In the genomic region with DNA sequence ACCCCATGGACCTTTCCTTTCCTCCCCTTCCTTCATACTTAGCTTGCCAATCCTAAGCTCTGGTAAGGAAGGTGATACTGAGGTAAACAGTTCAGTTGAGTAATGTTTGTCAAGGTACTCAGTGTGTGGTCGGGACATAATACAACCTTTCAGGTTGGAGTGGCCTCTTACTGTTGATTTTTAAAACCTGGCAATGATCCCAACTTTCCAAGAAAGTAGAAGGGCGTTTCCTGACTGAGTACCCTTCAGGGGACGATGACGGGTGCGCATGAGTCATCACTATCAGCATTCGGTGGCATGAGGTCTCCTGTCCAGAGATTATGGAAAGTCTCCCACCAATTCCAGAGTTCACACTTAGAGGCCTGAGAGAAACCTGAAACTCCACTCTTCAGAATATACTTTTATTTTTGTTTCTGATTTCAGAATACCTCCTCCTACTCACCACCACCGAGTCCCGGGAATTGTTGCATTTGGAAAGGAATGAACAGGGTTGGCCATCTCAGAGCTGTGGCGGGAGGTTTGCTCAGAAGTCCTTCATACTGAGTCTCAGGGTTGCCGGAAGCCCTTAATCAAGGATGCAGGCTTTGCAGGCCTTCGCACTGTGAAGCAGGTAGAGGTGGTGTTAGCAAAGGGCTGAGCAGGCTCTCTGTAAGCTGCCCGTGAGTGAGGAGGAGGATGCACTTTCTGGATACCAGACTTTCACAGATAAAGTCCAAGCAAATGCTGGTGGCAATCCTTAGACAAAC, we compare ENCODE assay signal across 14 mouse cellular contexts. TPM values are rescaled to one million over a fixed set of nuclear protein-coding genes. Genes with fewer than 3 reads are reported as not detected.
DNase-seq lines count a peak whose midpoint lies in the region; ATAC-seq and TF ChIP-seq lines count a peak whose summit lies in the region.
"Had no signal": no experiment of that assay in that cellular context is flagged by ENCODE, and none has a peak within 500 bp of the region (broad histone marks: within the 10 kb centered on the region; RNA-seq: fewer than 3 reads in every experiment).

No protein-coding gene starts in this region.

- peak; percentile 63 for ATAC-seq in intestine, embryonic 15.5 days
- no peak; the same call in 1 of the 2 replicates for ATAC-seq in intestine, postnatal 0 days
- no peak for ATAC-seq in hindbrain, embryonic 16.5 days

- no peak overlapping the region for H3K4me2 ChIP-seq in intestine, embryonic 15.5 days (replicated peaks)
- no peak overlapping the region for H3K4me2 ChIP-seq in intestine, postnatal 0 days (replicated peaks; ENCODE audit: low read depth)
- H3K4me2 ChIP-seq in hindbrain, embryonic 16.5 days (ENCODE audit: low read length), result no peak overlapping the region

- 67% methylated on average over 12 of the region's 12 CpGs for WGBS in intestine, embryonic 15.5 days
- 53% methylated on average over 12 of the region's 12 CpGs for WGBS in intestine, postnatal 0 days
- WGBS in limb, embryonic 10.5 days, result 92% methylated on average over 12 of the region's 12 CpGs
- WGBS in hindbrain, embryonic 16.5 days, result 91% methylated on average over 12 of the region's 12 CpGs

- no peak for TF ChIP-seq CTCF in intestine, postnatal 0 days (IDR thresholded peaks at IDR 0.05; ENCODE audit: low read depth)

- no peak overlapping the region for H3K27ac ChIP-seq in intestine, embryonic 15.5 days
- H3K27ac ChIP-seq in intestine, postnatal 0 days (ENCODE audit: low read depth, low read length), result no peak overlapping the region
- no peak overlapping the region for H3K27ac ChIP-seq in limb, embryonic 10.5 days
- no peak overlapping the region for H3K27ac ChIP-seq in hindbrain, embryonic 16.5 days (ENCODE audit: low read depth, low read length)
- H3K27ac ChIP-seq: hindbrain, embryonic 10.5 days; kidney, postnatal 0 days had no signal

- no peaks in the 10 kb centered on the region for H3K4me1 ChIP-seq in intestine, embryonic 15.5 days (replicated peaks)
- no peaks in the 10 kb centered on the region for H3K4me1 ChIP-seq in intestine, postnatal 0 days (replicated peaks; ENCODE audit: control insufficient read depth, insufficient read depth, low read length)
- peaks cover under 1% of the 10 kb centered on the region for H3K4me1 ChIP-seq in limb, embryonic 10.5 days
- H3K4me1 ChIP-seq in hindbrain, embryonic 16.5 days (ENCODE audit: control insufficient read depth, insufficient read depth, low read depth, low read length), result no peaks in the 10 kb centered on the region
- H3K4me1 ChIP-seq: hindbrain, embryonic 10.5 days had no signal

- DNase-seq in limb, embryonic 10.5 days (ENCODE audit: low spot score), result peak; percentile 15
- DNase-seq in lung, postnatal 14 days, result peak; percentile 35
- DNase-seq in spleen, postnatal 10 days (ENCODE audit: low spot score in 2 of 2), result no peak
- DNase-seq in heart, adult 18-20 months, result no peak
- DNase-seq: cerebellum, postnatal 14 days; gastrocnemius, postnatal 36 days; liver; right cerebral cortex, postnatal 4 days; thymus, postnatal 25 days had no signal

- H3K4me3 ChIP-seq in intestine, embryonic 15.5 days (replicated peaks), result no peak overlapping the region
- no peak overlapping the region for H3K4me3 ChIP-seq in intestine, postnatal 0 days (ENCODE audit: low read depth, low read length)
- H3K4me3 ChIP-seq in limb, embryonic 10.5 days, result no peak overlapping the region
- no peak overlapping the region for H3K4me3 ChIP-seq in hindbrain, embryonic 16.5 days (ENCODE audit: low read length)
- H3K4me3 ChIP-seq: hindbrain, embryonic 10.5 days had no signal

- no peaks in the 10 kb centered on the region for H3K27me3 ChIP-seq in intestine, embryonic 15.5 days (replicated peaks)
- H3K27me3 ChIP-seq in intestine, postnatal 0 days (replicated peaks; ENCODE audit: control insufficient read depth, insufficient read depth, low read length), result no peaks in the 10 kb centered on the region
- no peaks in the 10 kb centered on the region for H3K27me3 ChIP-seq in limb, embryonic 10.5 days (ENCODE audit: low read depth, poor library complexity, severe bottlenecking)
- no peaks in the 10 kb centered on the region for H3K27me3 ChIP-seq in hindbrain, embryonic 16.5 days (replicated peaks; ENCODE audit: control insufficient read depth, insufficient read depth, low read length)

- H3K9ac ChIP-seq in intestine, embryonic 15.5 days, result no peak overlapping the region
- no peak overlapping the region for H3K9ac ChIP-seq in intestine, postnatal 0 days (ENCODE audit: low read depth, low read length)
- H3K9ac ChIP-seq in hindbrain, embryonic 16.5 days (ENCODE audit: low read depth, low read length), result no peak overlapping the region

- no peaks in the 10 kb centered on the region for H3K9me3 ChIP-seq in intestine, embryonic 15.5 days
- H3K9me3 ChIP-seq in intestine, postnatal 0 days (ENCODE audit: control insufficient read depth), result no peaks in the 10 kb centered on the region
- H3K9me3 ChIP-seq in limb, embryonic 10.5 days (replicated peaks), result no peaks in the 10 kb centered on the region
- no peaks in the 10 kb centered on the region for H3K9me3 ChIP-seq in hindbrain, embryonic 16.5 days (ENCODE audit: control insufficient read depth, low read length)
- H3K9me3 ChIP-seq: hindbrain, embryonic 10.5 days had no signal

- H3K36me3 ChIP-seq in intestine, embryonic 15.5 days, result no peaks in the 10 kb centered on the region
- H3K36me3 ChIP-seq in intestine, postnatal 0 days (ENCODE audit: control insufficient read depth, insufficient read depth), result no peaks in the 10 kb centered on the region
- no peaks in the 10 kb centered on the region for H3K36me3 ChIP-seq in limb, embryonic 10.5 days
- H3K36me3 ChIP-seq in hindbrain, embryonic 16.5 days (ENCODE audit: control insufficient read depth, insufficient read depth, low read length), result no peaks in the 10 kb centered on the region
- H3K36me3 ChIP-seq: hindbrain, embryonic 10.5 days had no signal

RNA-seq across cellular contexts. Expression of gene Arhgap24, which starts 20.6 kb away (rescaled TPM):
- polyA plus RNA-seq in intestine, embryonic 15.5 days (2015; fragmentation: Nextera tagmentation; extraction: Ambion mirVana), result 11.5 and 12.0 TPM in 2 replicates
- polyA plus RNA-seq in intestine, postnatal 0 days (2015; fragmentation: Nextera tagmentation; extraction: Ambion mirVana), result 7.6 and 8.3 TPM in 2 replicates
- polyA plus RNA-seq in limb, embryonic 10.5 days (2016; fragmentation: Nextera tagmentation; extraction: Ambion mirVana), result 12.8 and 16.4 TPM in 2 replicates
- 10 to 100 TPM; 19.4 to 19.8 TPM for total RNA-seq in heart, adult 18-20 months (2021)
- 13.8 and 15.0 TPM in 2 replicates for polyA plus RNA-seq in hindbrain, embryonic 16.5 days (2015; fragmentation: Nextera tagmentation; extraction: Ambion mirVana)

Comparison
In these comparisons a context has a peak if more than half of its experiments do, and no peak if none do; other contexts are left out.
1. DNase-seq: peak in limb, embryonic 10.5 days (single experiment) and lung, postnatal 14 days (single experiment); none in spleen, postnatal 10 days (0 of 2) and heart, adult 18-20 months (0 of 2).